Mouse (Mus musculus) lung, embryonic 14.5 days (tissue): ENCODE measurements around the gene Kcnk10. TPM values are rescaled to one million over a fixed set of nuclear protein-coding genes. Genes with fewer than 3 reads are reported as not detected.

Experiments
- ATAC-seq: fragments of 200-750 bp; cut with Nextera tagmentation; 2 replicates; pipeline ENCODE4 v1.8.0; 2017; ENCODE audit warnings: mild to moderate bottlenecking, moderate TSS enrichment, moderate library complexity; ENCODE audit not compliant: insufficient read depth
- DNase-seq: peaks from one replicate; pipeline ENCODE4 v3.0.0-alpha.2; 2015
- H3K27ac ChIP-seq: fragments of 300-500 bp; sonication (generic); 2 replicates; pipeline ENCODE4 v1.5.1; 2014; ENCODE audit warnings: low read depth, mild to moderate bottlenecking, moderate library complexity
- H3K27me3 ChIP-seq: fragments of 300-500 bp; sonication (generic); 2 replicates; pipeline ENCODE4 v1.6.1; 2014; ENCODE audit warnings: low read length, control low read depth; ENCODE audit not compliant: insufficient read depth
- H3K36me3 ChIP-seq: fragments of 300-500 bp; sonication (generic); 2 replicates; pipeline ENCODE4 v1.6.1; 2014; ENCODE audit warnings: control low read depth; ENCODE audit not compliant: insufficient read depth
- H3K4me1 ChIP-seq: fragments of 300-500 bp; sonication (generic); 2 replicates; pipeline ENCODE4 v1.6.1; 2014; ENCODE audit warnings: antibody characterized with exemption, control low read depth; ENCODE audit not compliant: insufficient read depth
- H3K4me2 ChIP-seq: fragments of 300-500 bp; sonication (generic); 2 replicates; pipeline ENCODE4 v1.6.1; 2014; ENCODE audit warnings: mild to moderate bottlenecking
- H3K4me3 ChIP-seq: fragments of 300-500 bp; sonication (generic); 2 replicates; pipeline ENCODE4 v1.5.1; 2014; ENCODE audit warnings: low read depth, low read length
- H3K9ac ChIP-seq: fragments of 300-500 bp; sonication (generic); 2 replicates; pipeline ENCODE4 v1.6.1; 2014
- H3K9me3 ChIP-seq: fragments of 300-500 bp; sonication (generic); 2 replicates; pipeline ENCODE4 v1.6.1; 2016; ENCODE audit warnings: low read depth, low read length, control low read depth
- CTCF ChIP-seq: IDR thresholded peaks from 2 replicates; pipeline ENCODE4 v1.5.1; 2016; ENCODE audit warnings: antibody characterized with exemption, low read depth
- WGBS: fragments of 180-500 bp; shearing (Covaris S2); extraction: QIAGEN DNeasy Blood & Tissue Kit; methylation state at CpG from one replicate; pipeline ENCODE4 v1.1.7; 2014; 5-methylcytosine and 5-hydroxymethylcytosine counted together
- polyA plus RNA-seq: library from polyadenylated mRNA; unstranded; fragments of >200 nt; fragmentation: Nextera tagmentation; extraction: Ambion mirVana; gene quantifications from 2 replicates; pipeline ENCODE4 v1.2.1, GENCODE M21; 2014

Kcnk10 gene
- polyA plus RNA-seq, 1 experiment from 2014 or later = 0.03 TPM

- no peak for TF ChIP-seq CTCF
- no peaks in the 10 kb centered on the region for H3K9me3 ChIP-seq
- ATAC-seq (no peak), DNase-seq (no peak)
- H3K4me2 ChIP-seq = no peak overlapping the region
- 70% methylated on average over 3 of the region's 3 CpGs for WGBS
- no peaks in the 10 kb centered on the region for H3K36me3 ChIP-seq
- H3K27ac ChIP-seq = no peak overlapping the region
- no peak overlapping the region for H3K4me3 ChIP-seq
- H3K27me3 ChIP-seq = no peaks in the 10 kb centered on the region
- no peak overlapping the region for H3K9ac ChIP-seq
- no peaks in the 10 kb centered on the region for H3K4me1 ChIP-seq
Observed at GRCm38 (mm10) chr12:98470097-98470496, 108.0 kb downstream of the Kcnk10 start.

- DNase-seq (no peak), ATAC-seq (no peak)
- H3K4me3 ChIP-seq = no peak overlapping the region
- H3K27me3 ChIP-seq = no peaks in the 10 kb centered on the region
- H3K36me3 ChIP-seq = no peaks in the 10 kb centered on the region
- TF ChIP-seq CTCF = no peak
- H3K27ac ChIP-seq = no peak overlapping the region
- WGBS = 94% methylated on average over 4 of the region's 4 CpGs
- no peak overlapping the region for H3K4me2 ChIP-seq
- no peaks in the 10 kb centered on the region for H3K9me3 ChIP-seq
- H3K9ac ChIP-seq = no peak overlapping the region
- H3K4me1 ChIP-seq = no peaks in the 10 kb centered on the region
Observed at GRCm38 (mm10) chr12:98467793-98468192, 110.3 kb downstream of the Kcnk10 start.

DNA sequence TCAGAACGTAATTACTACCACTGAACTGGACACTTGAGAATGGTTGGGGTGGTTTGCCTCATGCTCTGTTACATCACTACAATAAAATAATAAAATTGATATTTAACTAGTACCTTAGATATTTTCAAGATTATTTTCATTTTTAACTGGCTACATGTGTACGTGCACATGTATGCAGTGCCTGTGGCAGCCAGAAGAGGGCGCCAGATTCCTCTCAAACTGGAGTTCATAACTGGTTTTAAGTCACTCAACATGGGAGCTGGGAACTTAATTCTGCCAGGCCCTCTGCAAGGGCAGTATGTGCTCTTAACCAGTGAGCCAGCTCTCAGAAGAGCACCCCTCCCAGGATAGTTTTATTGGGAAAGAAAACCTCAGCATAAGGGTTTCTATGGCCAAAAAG, 118.2 kb downstream of the Kcnk10 start:
- no peak overlapping the region for H3K4me3 ChIP-seq
- H3K27me3 ChIP-seq = no peaks in the 10 kb centered on the region
- no peaks in the 10 kb centered on the region for H3K9me3 ChIP-seq
- TF ChIP-seq CTCF = peak; percentile 50
- no peak overlapping the region for H3K4me2 ChIP-seq
- 54% methylated on average over 3 of the region's 3 CpGs for WGBS
- H3K36me3 ChIP-seq = no peaks in the 10 kb centered on the region
- DNase-seq (peak; percentile 23), ATAC-seq (no peak)
- no peaks in the 10 kb centered on the region for H3K4me1 ChIP-seq
- H3K27ac ChIP-seq = no peak overlapping the region
- no peak overlapping the region for H3K9ac ChIP-seq

GRCm38 (mm10) chr12:98458944-98459343, 119.2 kb downstream of the Kcnk10 start:
- Histone ChIP-seq H3K27ac (no peak overlapping the region), H3K4me1 (no peaks in the 10 kb centered on the region), H3K9ac (no peak overlapping the region), H3K36me3 (no peaks in the 10 kb centered on the region), H3K4me3 (no peak overlapping the region), H3K4me2 (no peak overlapping the region), H3K27me3 (no peaks in the 10 kb centered on the region), H3K9me3 (no peaks in the 10 kb centered on the region)
- ATAC-seq = no peak
- no peak for TF ChIP-seq CTCF
- 85% methylated on average over 4 of the region's 4 CpGs for WGBS
- DNase-seq = no peak

- Histone ChIP-seq H3K9ac (no peak overlapping the region), H3K9me3 (no peaks in the 10 kb centered on the region), H3K27ac (no peak overlapping the region), H3K27me3 (no peaks in the 10 kb centered on the region), H3K36me3 (no peaks in the 10 kb centered on the region), H3K4me2 (no peak overlapping the region), H3K4me3 (no peak overlapping the region), H3K4me1 (no peaks in the 10 kb centered on the region)
- no peak for ATAC-seq
- no peak for TF ChIP-seq CTCF
- WGBS = 58% methylated on average over 5 of the region's 5 CpGs
- DNase-seq = peak; percentile 23
Observed at GRCm38 (mm10) chr12:98458516-98458915, 119.6 kb downstream of the Kcnk10 start.

GRCm38 (mm10) chr12:98453161-98453560, 124.9 kb downstream of the Kcnk10 start:
- H3K4me2 ChIP-seq = no peak overlapping the region
- H3K36me3 ChIP-seq = no peaks in the 10 kb centered on the region
- no peak overlapping the region for H3K9ac ChIP-seq
- WGBS = 84% methylated on average over 17 of the region's 17 CpGs
- H3K4me1 ChIP-seq = no peaks in the 10 kb centered on the region
- TF ChIP-seq CTCF = no peak
- no peak overlapping the region for H3K4me3 ChIP-seq
- H3K27me3 ChIP-seq = no peaks in the 10 kb centered on the region
- no peaks in the 10 kb centered on the region for H3K9me3 ChIP-seq
- no peak overlapping the region for H3K27ac ChIP-seq
- no peak for DNase-seq
- ATAC-seq = no peak

DNA sequence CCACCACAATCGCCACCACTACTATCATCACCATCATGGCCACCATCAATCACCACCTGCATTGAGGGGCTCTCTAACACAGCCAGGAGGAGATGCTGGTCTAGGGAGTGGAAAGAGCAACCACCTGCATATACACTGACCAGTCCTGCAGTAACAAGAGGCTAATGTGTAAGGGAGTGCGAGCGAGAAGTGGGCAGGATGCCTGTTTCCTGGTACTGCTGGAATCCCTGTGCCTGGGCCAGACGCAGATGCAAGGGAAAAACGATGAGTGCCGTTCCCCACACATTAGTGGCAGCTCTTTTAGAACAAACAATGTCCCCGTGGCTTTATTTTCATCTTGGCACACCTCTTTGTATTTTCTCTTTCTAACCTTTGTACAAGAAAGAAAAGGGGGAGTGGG, 125.5 kb downstream of the Kcnk10 start:
- DNase-seq (no peak), ATAC-seq (no peak)
- H3K9me3 ChIP-seq = no peaks in the 10 kb centered on the region
- H3K4me1 ChIP-seq = no peaks in the 10 kb centered on the region
- H3K27ac ChIP-seq = no peak overlapping the region
- no peak overlapping the region for H3K4me2 ChIP-seq
- 76% methylated on average over 7 of the region's 7 CpGs for WGBS
- H3K9ac ChIP-seq = no peak overlapping the region
- H3K27me3 ChIP-seq = no peaks in the 10 kb centered on the region
- no peak for TF ChIP-seq CTCF
- no peak overlapping the region for H3K4me3 ChIP-seq
- no peaks in the 10 kb centered on the region for H3K36me3 ChIP-seq

DNA sequence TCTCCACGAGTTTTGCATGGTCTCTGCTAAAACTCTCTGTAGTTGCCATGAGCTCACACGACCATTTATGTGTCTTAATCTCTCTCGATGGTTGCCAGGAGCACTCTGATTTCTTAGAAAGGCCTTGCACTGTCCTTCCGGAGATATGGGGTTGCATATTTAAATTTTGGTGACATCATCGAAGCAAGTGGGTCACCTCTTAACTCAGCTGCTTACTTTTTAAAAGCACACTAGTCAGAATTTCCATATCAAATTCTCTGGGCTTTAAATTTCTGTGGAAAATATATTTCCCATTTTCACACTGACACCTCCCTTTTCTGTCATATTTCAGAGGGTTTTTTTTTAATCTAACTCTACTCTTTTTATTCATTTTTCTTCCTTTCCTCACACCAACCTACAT, 132.5 kb downstream of the Kcnk10 start:
- Histone ChIP-seq H3K4me3 (no peak overlapping the region), H3K4me2 (no peak overlapping the region), H3K9ac (no peak overlapping the region), H3K27me3 (no peaks in the 10 kb centered on the region), H3K36me3 (no peaks in the 10 kb centered on the region), H3K9me3 (no peaks in the 10 kb centered on the region), H3K4me1 (no peaks in the 10 kb centered on the region), H3K27ac (no peak overlapping the region)
- 66% methylated on average over 5 of the region's 5 CpGs for WGBS
- TF ChIP-seq CTCF = no peak
- ATAC-seq = no peak
- DNase-seq = no peak
